Mouse (Mus musculus): ENCODE data around the gene Tmem54.

The Tmem54 gene

GRCm38 (mm10) chr4:129122107-129122506 lies 16.8 kb downstream of the Tmem54 start:
- in situ Hi-C loops (cut with MboI; ENCODE audit: low pct_unique_long_range_greater_than_20kb in 1 of 2, low sequenced_read_pairs in 2 of 2, unreplicated experiment in 1 of 2), result loop anchor here in 1 of 2 experiments (10.0 kb wide), 1 partner anchor 153 kb away; no protein-coding TSS in a partner anchor

- in situ Hi-C loops (cut with MboI; ENCODE audit: low pct_unique_long_range_greater_than_20kb in 1 of 2, low sequenced_read_pairs in 2 of 2, unreplicated experiment in 1 of 2), result loop anchor here in 1 of 2 experiments (10.0 kb wide), 1 partner anchor 152 kb away; no protein-coding TSS in a partner anchor
Observed at GRCm38 (mm10) chr4:129122719-129123118, 17.4 kb downstream of the Tmem54 start.

- in situ Hi-C loops (cut with MboI; ENCODE audit: low pct_unique_long_range_greater_than_20kb in 1 of 2, low sequenced_read_pairs in 2 of 2, unreplicated experiment in 1 of 2), result loop anchor here in 1 of 2 experiments (10.0 kb wide), 1 partner anchor 150 kb away; no protein-coding TSS in a partner anchor
Observed at GRCm38 (mm10) chr4:129124652-129125146, 19.4 kb downstream of the Tmem54 start.

GRCm38 (mm10) chr4:129125736-129126451 lies 20.5 kb downstream of the Tmem54 start:
- in situ Hi-C loops (cut with MboI; ENCODE audit: low pct_unique_long_range_greater_than_20kb in 1 of 2, low sequenced_read_pairs in 2 of 2, unreplicated experiment in 1 of 2), result loop anchor here in 1 of 2 experiments (10.0 kb wide), 1 partner anchor 149 kb away; no protein-coding TSS in a partner anchor

- in situ Hi-C loops (cut with MboI; ENCODE audit: low pct_unique_long_range_greater_than_20kb in 1 of 2, low sequenced_read_pairs in 2 of 2, unreplicated experiment in 1 of 2), result loop anchor here in 1 of 2 experiments (10.0 kb wide), 1 partner anchor 146 kb away; no protein-coding TSS in a partner anchor
Observed at GRCm38 (mm10) chr4:129128582-129129338, 23.4 kb downstream of the Tmem54 start.

GRCm38 (mm10) chr4:129129387-129129786 lies 24.0 kb downstream of the Tmem54 start:
- in situ Hi-C loops (cut with MboI; ENCODE audit: low pct_unique_long_range_greater_than_20kb in 1 of 2, low sequenced_read_pairs in 2 of 2, unreplicated experiment in 1 of 2), result loop anchor here in 1 of 2 experiments (10.0 kb wide), 1 partner anchor 145 kb away; no protein-coding TSS in a partner anchor

GRCm38 (mm10) chr4:129130149-129130548 lies 24.8 kb downstream of the Tmem54 start:
- in situ Hi-C loops (cut with MboI; ENCODE audit: low pct_unique_long_range_greater_than_20kb in 1 of 2, low sequenced_read_pairs in 2 of 2, unreplicated experiment in 1 of 2), result no loop called here

- in situ Hi-C loops (cut with MboI; ENCODE audit: low pct_unique_long_range_greater_than_20kb in 1 of 2, low sequenced_read_pairs in 2 of 2, unreplicated experiment in 1 of 2), result no loop called here
Observed at GRCm38 (mm10) chr4:129130755-129131303, 25.5 kb downstream of the Tmem54 start.

GRCm38 (mm10) chr4:129134799-129135585 lies 29.6 kb downstream of the Tmem54 start:
- in situ Hi-C loops (cut with MboI; ENCODE audit: low pct_unique_long_range_greater_than_20kb in 1 of 2, low sequenced_read_pairs in 2 of 2, unreplicated experiment in 1 of 2), result no loop called here

GRCm38 (mm10) chr4:129135637-129136036 lies 30.3 kb downstream of the Tmem54 start:
- in situ Hi-C loops (cut with MboI; ENCODE audit: low pct_unique_long_range_greater_than_20kb in 1 of 2, low sequenced_read_pairs in 2 of 2, unreplicated experiment in 1 of 2), result no loop called here

- in situ Hi-C loops (cut with MboI; ENCODE audit: low pct_unique_long_range_greater_than_20kb in 1 of 2, low sequenced_read_pairs in 2 of 2, unreplicated experiment in 1 of 2), result no loop called here
Observed at GRCm38 (mm10) chr4:129136189-129136578, 30.8 kb downstream of the Tmem54 start.

GRCm38 (mm10) chr4:129136579-129137391 lies 31.4 kb downstream of the Tmem54 start, which contains the start of gene Fndc5:
Fndc5 (plus strand) TSS chr4:129136999.
- in situ Hi-C loops (cut with MboI; ENCODE audit: low pct_unique_long_range_greater_than_20kb in 1 of 2, low sequenced_read_pairs in 2 of 2, unreplicated experiment in 1 of 2), result no loop called here

GRCm38 (mm10) chr4:129137392-129138321 lies 32.3 kb downstream of the Tmem54 start:
- in situ Hi-C loops (cut with MboI; ENCODE audit: low pct_unique_long_range_greater_than_20kb in 1 of 2, low sequenced_read_pairs in 2 of 2, unreplicated experiment in 1 of 2), result no loop called here

- in situ Hi-C loops (cut with MboI; ENCODE audit: low pct_unique_long_range_greater_than_20kb in 1 of 2, low sequenced_read_pairs in 2 of 2, unreplicated experiment in 1 of 2), result no loop called here
Observed at GRCm38 (mm10) chr4:129139642-129140041, 34.3 kb downstream of the Tmem54 start.

GRCm38 (mm10) chr4:129140808-129141207 lies 35.5 kb downstream of the Tmem54 start:
- in situ Hi-C loops (cut with MboI; ENCODE audit: low pct_unique_long_range_greater_than_20kb in 1 of 2, low sequenced_read_pairs in 2 of 2, unreplicated experiment in 1 of 2), result no loop called here

Data from mouse embryonic stem cell (cell line).